Mouse (Mus musculus): ENCODE results near the gene Exosc8. TPM values are rescaled to one million over a fixed set of nuclear protein-coding genes. Genes with fewer than 3 reads are reported as not detected.
A peak's percentile ranks its signal among the peaks of the same experiment; 100 is the strongest.
"Not testable (repeated sequence)": the region's sequence is repeated elsewhere in the genome, so short reads cannot be mapped to it uniquely, and the experiment has no call there.

The Exosc8 gene
- polyA plus RNA-seq, 1 experiment from 2014 or later: 203 TPM

GRCm38 (mm10) chr3:54727588-54727987 lies 7.6 kb downstream of the Exosc8 start:
- Histone ChIP-seq H3K4me2 (no peak overlapping the region), H3K4me1 (replicated peaks; ENCODE audit: control insufficient read depth, insufficient read depth, low read length) (peaks cover 4% of the 10 kb centered on the region), H3K27me3 (replicated peaks; ENCODE audit: control insufficient read depth, insufficient read depth, low read length) (no peaks in the 10 kb centered on the region), H3K4me3 (ENCODE audit: low read depth, low read length) (no peak overlapping the region), H3K36me3 (ENCODE audit: control insufficient read depth, insufficient read depth, low read length) (peaks cover 43% of the 10 kb centered on the region), H3K9me3 (ENCODE audit: control insufficient read depth, low read length) (no peaks in the 10 kb centered on the region), H3K9ac (ENCODE audit: low read depth, low read length) (no peak overlapping the region), H3K27ac (ENCODE audit: low read depth, low read length) (no peak overlapping the region)
- ATAC-seq (replicated peaks; ENCODE audit: low FRiP score) (no peak), DNase-seq (ENCODE audit: low spot score) (no peak)
- 93% methylated on average over 2 of the region's 2 CpGs for WGBS

- Histone ChIP-seq H3K4me2 (no peak overlapping the region), H3K36me3 (ENCODE audit: control insufficient read depth, insufficient read depth, low read length) (peaks cover 46% of the 10 kb centered on the region), H3K4me1 (replicated peaks; ENCODE audit: control insufficient read depth, insufficient read depth, low read length) (peaks cover 3% of the 10 kb centered on the region), H3K9ac (ENCODE audit: low read depth, low read length) (no peak overlapping the region), H3K27ac (ENCODE audit: low read depth, low read length) (no peak overlapping the region), H3K9me3 (ENCODE audit: control insufficient read depth, low read length) (no peaks in the 10 kb centered on the region), H3K27me3 (replicated peaks; ENCODE audit: control insufficient read depth, insufficient read depth, low read length) (no peaks in the 10 kb centered on the region), H3K4me3 (ENCODE audit: low read depth, low read length) (no peak overlapping the region)
- DNase-seq (ENCODE audit: low spot score): no peak
- 66% methylated on average over 2 of the region's 2 CpGs for WGBS
- no peak for ATAC-seq (replicated peaks; ENCODE audit: low FRiP score)
Measured at GRCm38 (mm10) chr3:54725344-54725743, 9.8 kb downstream of the Exosc8 start.

- ATAC-seq (replicated peaks; ENCODE audit: low FRiP score): 0 out of 2 replicates have a peak, but pooled peaks have one; percentile 43
- Histone ChIP-seq H3K4me3 (ENCODE audit: low read depth, low read length) (no peak overlapping the region), H3K27ac (ENCODE audit: low read depth, low read length) (no peak overlapping the region), H3K9ac (ENCODE audit: low read depth, low read length) (no peak overlapping the region), H3K36me3 (ENCODE audit: control insufficient read depth, insufficient read depth, low read length) (peaks cover 32% of the 10 kb centered on the region), H3K27me3 (replicated peaks; ENCODE audit: control insufficient read depth, insufficient read depth, low read length) (no peaks in the 10 kb centered on the region), H3K4me2 (no peak overlapping the region), H3K4me1 (replicated peaks; ENCODE audit: control insufficient read depth, insufficient read depth, low read length) (peaks cover 3% of the 10 kb centered on the region), H3K9me3 (ENCODE audit: control insufficient read depth, low read length) (no peaks in the 10 kb centered on the region)
- WGBS: 76% methylated on average over 10 of the region's 10 CpGs
- DNase-seq (ENCODE audit: low spot score): no peak
Measured at GRCm38 (mm10) chr3:54723741-54724500, 11.3 kb downstream of the Exosc8 start.

GRCm38 (mm10) chr3:54718947-54719346 lies 16.2 kb downstream of the Exosc8 start:
- Histone ChIP-seq H3K9ac (ENCODE audit: low read depth, low read length) (no peak overlapping the region), H3K27me3 (replicated peaks; ENCODE audit: control insufficient read depth, insufficient read depth, low read length) (no peaks in the 10 kb centered on the region), H3K4me1 (replicated peaks; ENCODE audit: control insufficient read depth, insufficient read depth, low read length) (peaks cover 3% of the 10 kb centered on the region), H3K27ac (ENCODE audit: low read depth, low read length) (no peak overlapping the region), H3K4me3 (ENCODE audit: low read depth, low read length) (no peak overlapping the region), H3K9me3 (ENCODE audit: control insufficient read depth, low read length) (no peaks in the 10 kb centered on the region), H3K36me3 (ENCODE audit: control insufficient read depth, insufficient read depth, low read length) (peaks cover 31% of the 10 kb centered on the region), H3K4me2 (no peak overlapping the region)
- WGBS: 70% methylated on average over 3 of the region's 3 CpGs
- ATAC-seq (replicated peaks; ENCODE audit: low FRiP score): no peak
- DNase-seq (ENCODE audit: low spot score): no peak

- H3K9ac ChIP-seq (ENCODE audit: low read depth, low read length): no peak overlapping the region
- no peak overlapping the region for H3K4me3 ChIP-seq (ENCODE audit: low read depth, low read length)
- WGBS: 89% methylated on average over 6 of the region's 6 CpGs
- DNase-seq (ENCODE audit: low spot score): no peak
- H3K9me3 ChIP-seq (ENCODE audit: control insufficient read depth, low read length): no peaks in the 10 kb centered on the region
- H3K27me3 ChIP-seq (replicated peaks; ENCODE audit: control insufficient read depth, insufficient read depth, low read length): no peaks in the 10 kb centered on the region
- H3K27ac ChIP-seq (ENCODE audit: low read depth, low read length): no peak overlapping the region
- no peaks in the 10 kb centered on the region for H3K4me1 ChIP-seq (replicated peaks; ENCODE audit: control insufficient read depth, insufficient read depth, low read length)
- no peak overlapping the region for H3K4me2 ChIP-seq
- ATAC-seq (replicated peaks; ENCODE audit: low FRiP score): no peak
- peaks cover 25% of the 10 kb centered on the region for H3K36me3 ChIP-seq (ENCODE audit: control insufficient read depth, insufficient read depth, low read length)
Measured at GRCm38 (mm10) chr3:54717348-54717747, 17.8 kb downstream of the Exosc8 start.

GRCm38 (mm10) chr3:54715461-54715860 lies 19.7 kb downstream of the Exosc8 start:
- no peak overlapping the region for H3K9ac ChIP-seq (ENCODE audit: low read depth, low read length)
- DNase-seq (ENCODE audit: low spot score) (no peak), ATAC-seq (replicated peaks; ENCODE audit: low FRiP score) (no peak)
- H3K27me3 ChIP-seq (replicated peaks; ENCODE audit: control insufficient read depth, insufficient read depth, low read length): no peaks in the 10 kb centered on the region
- peaks cover 24% of the 10 kb centered on the region for H3K36me3 ChIP-seq (ENCODE audit: control insufficient read depth, insufficient read depth, low read length)
- H3K27ac ChIP-seq (ENCODE audit: low read depth, low read length): no peak overlapping the region
- H3K9me3 ChIP-seq (ENCODE audit: control insufficient read depth, low read length): no peaks in the 10 kb centered on the region
- 89% methylated on average over 6 of the region's 6 CpGs for WGBS
- no peak overlapping the region for H3K4me3 ChIP-seq (ENCODE audit: low read depth, low read length)
- no peaks in the 10 kb centered on the region for H3K4me1 ChIP-seq (replicated peaks; ENCODE audit: control insufficient read depth, insufficient read depth, low read length)
- no peak overlapping the region for H3K4me2 ChIP-seq

GRCm38 (mm10) chr3:54714253-54714652 lies 20.9 kb downstream of the Exosc8 start, which contains the start of gene Gm21958:
Gene Gm21958, minus strand, starts transcription at chr3:54714353.
- no peak for DNase-seq (ENCODE audit: low spot score)
- Histone ChIP-seq H3K4me2 (no peak within 1 kb of the TSS), H3K4me3 (ENCODE audit: low read depth, low read length) (no peak within 1 kb of the TSS), H3K27ac (ENCODE audit: low read depth, low read length) (no peak within 1 kb of the TSS), H3K9ac (ENCODE audit: low read depth, low read length) (no peak within 1 kb of the TSS), H3K36me3 (ENCODE audit: control insufficient read depth, insufficient read depth, low read length) (peaks cover 33% of the 10 kb centered on the region), H3K4me1 (replicated peaks; ENCODE audit: control insufficient read depth, insufficient read depth, low read length) (no peaks in the 10 kb centered on the region), H3K27me3 (replicated peaks; ENCODE audit: control insufficient read depth, insufficient read depth, low read length) (no peaks in the 10 kb centered on the region), H3K9me3 (ENCODE audit: control insufficient read depth, low read length) (no peaks in the 10 kb centered on the region)
- 86% methylated on average over 6 of the region's 6 CpGs for WGBS
- no peak for ATAC-seq (replicated peaks; ENCODE audit: low FRiP score)

GRCm38 (mm10) chr3:54708972-54709371 lies 26.2 kb downstream of the Exosc8 start:
- Histone ChIP-seq H3K9ac (ENCODE audit: low read depth, low read length) (no peak overlapping the region), H3K36me3 (ENCODE audit: control insufficient read depth, insufficient read depth, low read length) (peaks cover 41% of the 10 kb centered on the region), H3K27me3 (replicated peaks; ENCODE audit: control insufficient read depth, insufficient read depth, low read length) (no peaks in the 10 kb centered on the region), H3K4me3 (ENCODE audit: low read depth, low read length) (no peak overlapping the region), H3K4me2 (no peak overlapping the region), H3K27ac (ENCODE audit: low read depth, low read length) (no peak overlapping the region), H3K9me3 (ENCODE audit: control insufficient read depth, low read length) (no peaks in the 10 kb centered on the region), H3K4me1 (replicated peaks; ENCODE audit: control insufficient read depth, insufficient read depth, low read length) (no peaks in the 10 kb centered on the region)
- DNase-seq (ENCODE audit: low spot score): no peak
- WGBS: 79% methylated on average over 9 of the region's 9 CpGs
- ATAC-seq (replicated peaks; ENCODE audit: low FRiP score): no peak

- ATAC-seq (replicated peaks; ENCODE audit: low FRiP score); H3K4me2 ChIP-seq; H3K27me3 ChIP-seq (replicated peaks; ENCODE audit: control insufficient read depth, insufficient read depth, low read length); H3K27ac ChIP-seq (ENCODE audit: low read depth, low read length); H3K4me3 ChIP-seq (ENCODE audit: low read depth, low read length); H3K9me3 ChIP-seq (ENCODE audit: control insufficient read depth, low read length); H3K4me1 ChIP-seq (replicated peaks; ENCODE audit: control insufficient read depth, insufficient read depth, low read length); H3K9ac ChIP-seq (ENCODE audit: low read depth, low read length); DNase-seq (ENCODE audit: low spot score): not testable (repeated sequence)
- WGBS: 91% methylated on average over 8 of the region's 8 CpGs
- H3K36me3 ChIP-seq (ENCODE audit: control insufficient read depth, insufficient read depth, low read length): peaks cover 33% of the 10 kb centered on the region; the same call in 1 of the 2 replicates
Measured at GRCm38 (mm10) chr3:54704106-54704505, 31.1 kb downstream of the Exosc8 start.
